Mouse (Mus musculus) adrenal gland, adult (tissue): ENCODE measurements at regions not wholly inside any gene's neighbourhood (a gene's known extent, or its start where the extent isn't known, plus 50 kb on each side); places are given as distances from the start of the nearest gene placed in this dataset.
A peak's percentile ranks its signal among the peaks of the same experiment; 100 is the strongest.
"Not testable (repeated sequence)": the region's sequence is repeated elsewhere in the genome, so short reads cannot be mapped to it uniquely, and the experiment has no call there.

Experiments
- DNase-seq, 2 experiments: peaks; one replicate each; pipeline ENCODE4 v3.0.0; 2022 to 2023; ENCODE audit warnings: low spot score in 1 of 2; ENCODE audit not compliant: inconsistent age in 2 of 2

- no peak for DNase-seq
Measured at GRCm38 (mm10) chr12:27978257-27978931, 573.8 kb downstream of the Dcdc2c start.

GRCm38 (mm10) chr12:27977548-27978256, 574.5 kb downstream of the Dcdc2c start:
- DNase-seq, result no peak

- DNase-seq, result no peak
Measured at GRCm38 (mm10) chr12:27962908-27963307, 589.3 kb downstream of the Dcdc2c start.

DNA sequence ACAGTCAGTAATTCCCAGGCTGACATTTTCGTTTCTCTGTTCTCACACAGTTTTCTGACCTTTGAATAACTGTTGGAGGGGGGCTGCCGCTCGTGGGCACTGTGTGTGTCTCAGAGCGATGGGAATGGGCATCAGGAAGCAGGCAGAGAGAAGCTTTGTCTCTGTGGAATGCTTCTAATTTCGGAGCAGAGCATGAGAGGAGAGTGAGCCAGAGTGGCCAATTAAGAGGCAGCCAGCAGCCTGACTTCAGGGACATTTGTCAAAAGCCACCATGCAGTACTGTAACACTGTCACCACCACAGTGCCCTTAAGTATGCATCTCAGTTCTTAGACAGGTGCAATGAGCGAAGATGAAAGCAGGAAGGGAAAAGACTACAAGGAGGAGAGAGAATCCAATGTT, 592.1 kb downstream of the Dcdc2c start:
- DNase-seq, result no peak

GRCm38 (mm10) chr12:27947646-27948045, 604.6 kb downstream of the Dcdc2c start:
- no peak for DNase-seq

DNA sequence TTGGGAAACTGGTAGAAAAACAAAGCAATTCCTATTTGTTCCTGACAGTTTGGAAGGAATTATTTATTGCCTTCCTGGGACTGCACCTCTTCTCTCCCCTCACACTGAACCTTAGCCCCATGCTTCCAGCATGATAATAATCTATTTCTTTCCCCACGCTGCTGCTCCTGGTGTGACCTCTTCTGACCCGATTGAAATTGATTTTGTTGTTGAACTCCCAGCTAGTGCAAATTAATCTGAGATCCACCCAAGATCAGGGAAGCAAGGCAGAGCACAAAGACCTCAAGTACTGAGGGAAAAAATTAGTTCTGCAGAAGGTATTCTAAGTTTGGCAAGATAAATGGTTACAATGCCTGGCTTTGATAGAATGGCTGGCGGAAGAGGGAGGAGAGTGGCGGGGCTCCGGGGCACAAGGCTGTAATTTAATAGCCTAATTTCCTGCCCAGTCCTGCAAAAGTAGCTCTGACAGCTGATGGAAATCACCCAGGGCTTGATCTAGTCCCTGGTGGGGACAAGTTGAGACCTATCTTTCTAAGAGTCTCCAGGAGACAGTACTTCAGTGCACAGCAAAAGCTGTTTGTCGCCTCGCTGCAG, 604.6 kb upstream of the Sox11 start:
- DNase-seq, result peak in 1 of 2 experiments; percentile 18

GRCm38 (mm10) chr12:27945411-27945810, 603.0 kb upstream of the Sox11 start:
- no peak for DNase-seq

DNA sequence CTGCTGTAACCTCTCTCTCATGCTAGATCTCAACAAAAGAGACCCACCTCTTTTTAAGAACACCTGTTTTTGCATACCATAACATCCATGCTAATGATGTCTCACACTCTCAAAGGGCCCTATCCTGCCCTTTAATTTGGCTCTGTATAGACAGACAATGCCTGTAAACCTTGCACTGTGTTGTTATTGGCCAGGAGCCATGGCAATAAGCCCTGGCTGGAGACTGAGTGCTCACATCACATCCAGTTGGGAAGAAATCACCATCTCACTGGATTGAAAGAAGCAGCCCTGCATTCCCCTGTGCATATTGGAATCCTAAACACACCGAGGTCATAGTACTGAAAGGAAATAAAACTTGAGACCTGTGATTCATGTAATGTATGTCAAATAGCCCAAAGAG, 598.7 kb upstream of the Sox11 start:
- no peak for DNase-seq

DNA sequence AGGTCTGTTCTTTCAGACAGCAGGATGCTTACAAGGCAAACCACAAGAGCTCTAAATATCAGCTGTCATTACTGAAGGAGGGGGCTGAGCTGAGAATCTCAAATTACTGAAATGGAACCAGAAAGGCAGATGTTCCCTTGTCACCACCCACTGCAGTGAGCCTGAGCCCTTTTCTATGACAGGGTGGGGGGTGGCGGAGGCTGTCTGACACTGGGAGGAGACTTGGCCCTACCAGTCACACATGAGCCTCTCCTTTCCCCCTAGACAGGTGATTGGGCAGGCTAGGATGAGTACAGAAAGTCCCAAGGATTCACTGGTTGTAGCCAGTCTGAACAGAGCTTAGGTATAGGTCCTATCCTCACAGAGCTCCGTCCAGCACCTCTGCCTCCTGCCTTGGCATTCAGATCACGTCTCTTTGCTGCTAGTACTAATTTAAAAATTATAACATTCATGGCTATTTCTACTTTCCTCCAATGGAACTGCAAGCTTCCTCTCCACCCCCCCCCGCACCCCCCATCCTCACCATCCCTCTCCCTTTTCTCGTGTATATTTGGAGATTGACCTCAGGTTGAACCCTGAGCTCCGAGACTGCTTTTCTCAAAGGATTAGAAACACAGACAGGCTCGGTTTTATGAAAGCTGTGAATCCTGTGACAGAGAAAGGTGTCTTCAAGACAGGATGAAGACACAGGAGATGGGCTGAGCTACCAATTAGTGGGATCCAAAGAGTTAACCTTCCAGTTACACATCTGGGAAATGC, 590.2 kb upstream of the Sox11 start:
- no peak for DNase-seq

- DNase-seq, result no peak
Measured at GRCm38 (mm10) chr12:27928366-27928963, 586.1 kb upstream of the Sox11 start.

GRCm38 (mm10) chr12:27926730-27927129, 584.4 kb upstream of the Sox11 start:
- no peak for DNase-seq

DNA sequence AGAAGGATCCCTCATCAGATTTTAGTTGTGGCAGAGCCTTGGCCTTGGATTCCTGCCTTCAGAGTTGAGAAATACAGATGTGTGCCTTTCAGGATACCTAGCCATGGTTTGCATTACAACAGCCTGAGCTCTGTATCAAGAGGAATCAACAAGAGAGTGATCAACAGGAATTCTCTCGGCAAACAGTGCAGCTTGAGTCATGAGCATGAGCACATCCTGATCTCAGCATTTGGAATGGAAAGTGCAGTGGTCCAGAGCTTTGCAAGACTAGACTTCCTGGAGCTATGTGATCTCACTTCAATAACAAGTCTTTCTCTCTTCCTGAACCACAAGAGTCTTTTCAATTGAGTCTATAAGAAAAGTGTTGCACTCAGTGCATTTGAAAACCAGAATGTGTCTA, 578.2 kb upstream of the Sox11 start:
- DNase-seq, result no peak

DNA sequence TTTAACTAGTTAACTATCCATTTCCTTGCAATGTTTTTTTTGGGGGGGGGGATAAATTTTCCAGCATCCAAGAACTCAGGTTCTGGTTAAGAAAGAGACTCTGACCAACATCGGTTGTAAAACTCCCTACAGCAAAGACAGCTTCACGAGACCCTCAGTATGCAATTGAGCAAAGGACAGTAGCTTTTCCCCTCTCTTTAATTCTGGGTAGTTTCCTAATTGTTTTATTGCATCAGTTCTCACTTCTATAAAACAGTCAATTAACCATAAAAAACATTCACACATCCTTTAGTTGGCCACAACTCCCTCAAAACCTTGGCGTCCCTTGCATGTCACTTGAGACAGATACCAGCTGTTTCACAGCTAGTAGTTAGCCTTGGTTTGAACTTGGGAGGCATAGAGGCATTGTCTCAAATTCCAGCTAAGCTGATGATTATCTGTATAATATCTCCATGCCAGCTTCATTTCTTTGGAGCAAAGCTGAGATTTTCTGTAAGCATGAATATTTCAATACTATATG, 574.1 kb upstream of the Sox11 start:
- no peak for DNase-seq

DNA sequence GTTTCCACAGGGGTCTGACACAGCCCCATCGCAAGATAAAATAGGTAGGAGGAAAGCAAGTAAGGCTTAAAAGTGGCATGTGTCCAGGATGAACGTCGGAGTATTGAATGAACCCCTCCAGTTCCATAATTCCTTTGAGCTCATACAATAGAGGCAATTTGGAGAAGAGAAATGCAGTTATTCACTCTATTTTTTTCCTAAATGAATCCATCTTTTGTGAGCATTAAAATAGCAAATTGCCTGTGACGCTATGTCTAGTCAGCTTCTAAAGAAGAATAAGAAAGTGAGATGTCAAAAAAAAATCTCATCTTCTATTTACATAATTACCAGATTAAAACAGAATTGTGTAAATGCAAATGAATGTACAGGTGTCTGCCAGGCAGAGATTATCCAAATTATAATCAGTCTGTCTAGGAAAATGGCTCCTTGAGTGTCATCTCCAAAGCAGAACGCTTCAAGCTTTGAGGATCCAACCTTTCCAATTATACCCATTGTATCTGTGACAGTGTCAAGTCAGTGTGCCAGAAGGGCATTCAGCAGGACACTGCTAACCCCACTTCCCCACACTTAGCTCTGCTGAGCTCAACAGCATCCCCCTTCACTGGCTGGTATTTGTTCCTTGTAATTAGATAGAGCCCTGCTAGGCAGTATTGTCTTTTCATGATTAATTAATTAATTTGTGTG, 567.2 kb upstream of the Sox11 start:
- no peak for DNase-seq

GRCm38 (mm10) chr12:27896682-27897081, 554.3 kb upstream of the Sox11 start:
- DNase-seq, result not testable (repeated sequence)

DNA sequence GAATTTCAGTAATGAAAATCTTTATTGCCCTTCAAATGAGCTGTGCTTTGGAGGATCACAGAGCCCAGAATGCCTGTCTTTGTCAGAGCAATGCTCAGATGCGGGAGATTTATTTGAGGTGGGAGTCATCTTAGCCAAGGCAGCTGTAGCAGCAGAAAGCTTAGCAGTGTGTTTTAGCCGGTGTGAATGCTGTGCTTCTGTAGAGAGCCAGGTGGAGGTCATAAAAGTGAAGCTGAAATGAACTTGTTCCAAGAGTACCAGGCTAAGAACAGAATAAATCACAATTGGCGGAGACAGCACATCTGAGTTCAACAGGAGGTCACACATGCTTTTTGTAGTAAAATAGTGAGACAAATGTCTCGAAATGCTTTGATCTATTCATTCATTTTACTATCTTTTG, 539.3 kb upstream of the Sox11 start:
- DNase-seq, result no peak

GRCm38 (mm10) chr12:27866421-27866820, 524.0 kb upstream of the Sox11 start:
- no peak for DNase-seq

DNA sequence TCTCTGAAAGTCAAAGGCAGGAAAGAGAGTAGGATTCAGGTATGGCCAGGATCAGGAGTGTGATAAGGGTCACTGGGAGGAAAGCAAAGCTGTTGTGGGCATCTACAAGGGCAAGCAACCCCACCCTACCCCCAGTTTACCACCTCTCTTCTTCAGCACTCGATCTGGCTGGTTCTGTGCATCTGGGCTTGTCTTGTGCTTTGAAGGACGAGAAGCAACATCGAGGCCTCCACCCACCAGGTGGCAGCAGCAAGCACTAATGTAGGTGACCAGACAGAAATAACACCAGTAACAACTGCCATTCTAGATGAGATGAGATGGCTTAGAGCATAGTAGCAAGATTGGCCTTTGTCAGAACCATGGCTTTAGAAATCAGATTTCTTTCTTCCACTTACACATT, 507.2 kb upstream of the Sox11 start:
- peak; percentile 7 to 60 for DNase-seq

GRCm38 (mm10) chr12:27849099-27849498, 506.7 kb upstream of the Sox11 start:
- peak in 1 of 2 experiments; percentile 18 for DNase-seq

DNA sequence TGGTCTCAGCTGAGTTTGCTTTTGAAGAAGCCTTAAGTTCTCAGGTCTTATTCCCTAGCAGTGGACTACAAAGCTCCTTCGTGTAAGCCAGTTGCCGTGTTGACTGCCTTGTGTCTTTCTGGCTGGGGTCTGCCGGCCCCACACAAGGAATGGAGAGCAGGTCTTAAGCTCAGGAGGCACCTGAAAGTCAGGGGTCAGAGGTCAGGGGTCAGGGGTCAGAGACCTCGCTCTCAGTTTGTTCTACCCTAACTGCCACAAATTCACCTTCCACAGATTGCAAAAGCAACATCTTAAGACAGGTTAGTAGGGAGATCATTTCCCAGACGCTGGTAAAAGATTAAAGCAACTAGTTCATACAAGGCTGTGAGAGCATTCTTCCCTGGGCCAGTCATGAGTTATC, 505.8 kb upstream of the Sox11 start:
- no peak for DNase-seq
